Mouse (Mus musculus) pancreas, adult 10 weeks (tissue): ENCODE measurements around the gene Def8. TPM values are rescaled to one million over a fixed set of nuclear protein-coding genes. Genes with fewer than 3 reads are reported as not detected.

Experiments used
- polyA plus RNA-seq: library from polyadenylated mRNA; stranded (reverse); fragments of 350-450 nt; fragmentation: Illumina TruSeq; extraction: RNeasy Lipid Tissue Mini Kit (QIAGEN cat#74804); gene quantifications from one replicate; pipeline ENCODE4 v1.2.3, GENCODE M21; 2015; ENCODE audit warnings: low read depth, low replicate concordance; ENCODE audit not compliant: insufficient read depth

Gene Def8
- 5.9 TPM for polyA plus RNA-seq

DNA sequence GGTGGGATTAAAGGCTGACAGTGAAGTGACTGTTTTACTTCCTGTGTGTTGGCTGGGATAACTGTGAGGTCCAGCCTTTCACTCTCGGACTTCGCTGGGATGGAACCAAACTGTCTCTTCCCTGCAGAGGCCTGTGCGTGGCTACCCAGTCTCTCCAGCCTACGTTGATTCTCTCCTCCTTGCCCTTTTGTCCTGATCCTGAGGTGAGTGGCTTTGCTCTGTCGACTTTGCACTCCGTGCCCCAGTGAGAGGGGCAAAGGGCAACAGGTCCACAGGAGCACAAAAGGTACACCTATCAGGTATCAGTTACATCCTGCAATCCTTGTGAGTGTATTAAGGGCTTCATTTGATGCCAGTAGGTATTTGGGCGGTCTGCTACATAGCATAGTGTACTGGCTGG is at the start of gene Def8:
Gene Def8 (plus strand): TSS at position 87 of the 400 bp plus-strand sequence.

DNA sequence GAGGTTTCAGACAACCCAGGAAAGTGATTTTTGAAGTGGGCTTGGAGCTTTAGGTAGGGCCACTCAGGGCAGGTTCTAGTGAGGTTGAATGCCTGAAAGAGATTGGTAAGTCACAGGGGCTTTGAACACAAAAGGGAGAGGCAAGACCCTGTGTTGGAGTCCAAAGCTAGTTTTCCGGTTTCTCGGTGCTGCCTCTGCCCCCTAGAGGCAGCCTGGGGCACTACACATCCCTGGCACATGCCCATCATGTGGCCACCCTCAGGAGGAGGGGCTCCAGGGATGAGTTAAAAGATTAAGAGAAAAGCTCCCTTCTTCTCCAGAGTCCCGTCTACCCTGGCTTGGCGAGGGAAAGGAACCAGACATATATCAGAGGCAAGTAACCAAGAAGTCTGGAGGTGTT is 16.5 kb upstream of the Def8 start, which contains the start of gene Mc1r:
Gene Mc1r (plus strand): TSS at position 322 of the 400 bp plus-strand sequence.

DNA sequence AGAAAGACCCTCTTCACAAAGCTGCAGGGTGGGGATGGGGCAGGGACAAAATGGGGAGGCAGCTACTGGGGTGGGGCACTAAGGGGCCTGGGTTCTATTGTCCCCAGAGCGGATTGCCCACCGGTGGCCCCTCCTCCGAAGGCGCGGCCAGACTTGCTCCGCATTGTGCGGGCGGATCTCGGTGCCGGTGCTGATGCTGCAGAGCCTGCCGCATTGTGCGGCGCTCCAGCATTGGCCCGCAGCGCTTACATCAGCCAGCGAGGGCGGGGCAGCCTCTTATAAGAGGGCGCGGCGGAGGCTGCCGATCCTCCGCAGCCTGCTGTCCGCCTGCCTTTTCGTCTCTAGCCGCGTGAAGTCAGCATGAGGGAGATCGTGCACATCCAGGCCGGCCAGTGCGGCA is 12.1 kb upstream of the Def8 start, which contains the start of gene Tubb3:
Gene Tubb3 (plus strand): TSS at position 179 of the 400 bp plus-strand sequence.

DNA sequence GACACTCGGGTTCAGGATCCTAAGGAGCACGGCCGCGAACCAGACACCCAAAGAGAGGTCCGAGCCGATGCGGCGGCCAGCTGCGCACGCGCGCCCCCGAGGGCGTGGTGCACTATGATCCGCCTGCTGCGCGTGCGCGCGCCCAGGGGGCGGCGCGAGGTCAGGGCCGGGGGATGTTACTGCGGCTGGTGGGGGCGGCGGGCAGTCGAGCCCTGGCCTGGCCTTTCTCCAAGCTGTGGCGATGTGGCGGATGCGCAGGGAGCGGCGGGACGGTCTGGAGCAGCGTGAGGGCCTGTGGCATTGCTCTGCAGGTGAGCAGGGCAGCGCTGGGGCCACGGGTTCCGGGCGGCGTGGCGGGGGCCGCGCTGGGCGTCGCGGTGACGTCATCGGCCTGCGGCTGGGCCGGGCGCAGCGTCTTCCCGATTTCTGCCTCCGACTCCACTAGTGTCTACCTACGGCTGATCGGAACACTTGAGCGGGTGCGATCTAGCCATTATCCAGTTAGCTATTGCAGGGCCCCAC is 54.5 kb downstream of the Def8 start, which contains the start of gene Afg3l1:
Gene Afg3l1 (plus strand): TSS at position 167 of the 522 bp plus-strand sequence.

Other genes starting within 250 kb of the Def8 start
- gene Dpep1, start 237.3 kb upstream of the Def8 start, polyA plus RNA-seq: 28.5 TPM
- 31.5 TPM for gene Chmp1a, start 210.8 kb upstream of the Def8 start, polyA plus RNA-seq
- gene Spata33, start 210.7 kb upstream of the Def8 start, polyA plus RNA-seq: 0.44 TPM
- gene Cdk10, start 198.7 kb upstream of the Def8 start, polyA plus RNA-seq: 27.2 TPM
- gene Spata2l, start 187.3 kb upstream of the Def8 start, polyA plus RNA-seq: 3.5 TPM
- 8.5 TPM for gene Zfp276, start 169.3 kb upstream of the Def8 start, polyA plus RNA-seq
- gene Vps9d1, start 169.2 kb upstream of the Def8 start, polyA plus RNA-seq: 6.1 TPM
- 1.6 TPM for gene Fanca, start 105.0 kb upstream of the Def8 start, polyA plus RNA-seq
- gene Spire2, start 90.8 kb upstream of the Def8 start, polyA plus RNA-seq: 1.4 TPM
- gene Tcf25, start 49.8 kb upstream of the Def8 start, polyA plus RNA-seq: 131 TPM
- not detected for gene Mc1r, start 16.4 kb upstream of the Def8 start, polyA plus RNA-seq
- 2.2 TPM for gene Tubb3, start 12.1 kb upstream of the Def8 start, polyA plus RNA-seq
- 10.5 TPM for gene Afg3l1, start 54.4 kb downstream of the Def8 start, polyA plus RNA-seq
- gene Dbndd1, start 91.9 kb downstream of the Def8 start, polyA plus RNA-seq: not detected
- 3.3 TPM for gene Gas8, start 95.3 kb downstream of the Def8 start, polyA plus RNA-seq
- 17.9 TPM for gene Rhou, start 230.4 kb downstream of the Def8 start, polyA plus RNA-seq